Mouse (Mus musculus) embryonic fibroblast, embryonic 13.5 days (primary cell): ENCODE data around the gene Arl4d. TPM values are rescaled to one million over a fixed set of nuclear protein-coding genes. Genes with fewer than 3 reads are reported as not detected.

Experiments used
- H3K27ac ChIP-seq: 2 replicates; pipeline ENCODE4 v1.5.1; 2012; ENCODE audit warnings: low read length, control low read depth, inconsistent platforms; ENCODE audit not compliant: insufficient read depth
- H3K4me1 ChIP-seq: 2 replicates; pipeline ENCODE4 v1.6.1; 2011; ENCODE audit warnings: low read length; ENCODE audit not compliant: control insufficient read depth, insufficient read depth
- H3K4me3 ChIP-seq: 2 replicates; pipeline ENCODE4 v1.5.1; 2011; ENCODE audit warnings: mild to moderate bottlenecking, control low read depth, low read length; ENCODE audit not compliant: insufficient read depth
- CTCF ChIP-seq: IDR thresholded peaks from 2 replicates; pipeline ENCODE4 v1.5.1; 2011; ENCODE audit warnings: mild to moderate bottlenecking, control low read depth, low read length, moderate library complexity, borderline replicate concordance; ENCODE audit not compliant: insufficient read depth
- POLR2A ChIP-seq: IDR thresholded peaks from 2 replicates; pipeline ENCODE4 v1.6.1; 2011; ENCODE audit warnings: low read depth, mild to moderate bottlenecking, control low read depth, low read length, moderate library complexity
- polyA plus RNA-seq: library from polyadenylated mRNA; stranded (reverse); fragments of >200 nt; gene quantifications from 2 replicates; pipeline ENCODE4 v1.2.4, GENCODE M21; 2011; ENCODE audit warnings: low read depth; ENCODE audit not compliant: missing spikeins, insufficient read length

The Arl4d gene
- polyA plus RNA-seq, 1 experiment = 6.5 TPM

- TF ChIP-seq POLR2A (no peak), CTCF (no peak)
- no peaks in the 10 kb centered on the region for H3K4me1 ChIP-seq
- H3K4me3 ChIP-seq = no peak overlapping the region
- H3K27ac ChIP-seq = no peak overlapping the region
Observed at GRCm38 (mm10) chr11:101663229-101664027, 1.9 kb upstream of the Arl4d start.

- peak overlapping the region; percentile 60 for H3K4me3 ChIP-seq
- peak overlapping the region; percentile 17; the same call in 1 of the 2 replicates for H3K27ac ChIP-seq
- no peaks in the 10 kb centered on the region for H3K4me1 ChIP-seq
- TF ChIP-seq POLR2A = no peak
- TF ChIP-seq CTCF = no peak
Observed at GRCm38 (mm10) chr11:101665636-101665992, 273 bp downstream of the Arl4d start.

GRCm38 (mm10) chr11:101666626-101667345 lies 1.4 kb downstream of the Arl4d start:
- TF ChIP-seq CTCF = no peak
- TF ChIP-seq POLR2A = no peak
- H3K4me3 ChIP-seq = no peak overlapping the region
- no peaks in the 10 kb centered on the region for H3K4me1 ChIP-seq
- no peak overlapping the region for H3K27ac ChIP-seq

- no peak overlapping the region for H3K4me3 ChIP-seq
- H3K4me1 ChIP-seq = no peaks in the 10 kb centered on the region
- no peak for TF ChIP-seq CTCF
- TF ChIP-seq POLR2A = no peak
- no peak overlapping the region for H3K27ac ChIP-seq
Observed at GRCm38 (mm10) chr11:101667871-101668532, 2.7 kb downstream of the Arl4d start.

- Histone ChIP-seq H3K27ac (no peak overlapping the region), H3K4me3 (no peak overlapping the region), H3K4me1 (no peaks in the 10 kb centered on the region)
- TF ChIP-seq CTCF (no peak), POLR2A (no peak)
Observed at GRCm38 (mm10) chr11:101668546-101669261, 3.4 kb downstream of the Arl4d start.

- Histone ChIP-seq H3K4me3 (no peak overlapping the region), H3K4me1 (no peaks in the 10 kb centered on the region), H3K27ac (no peak overlapping the region)
- TF ChIP-seq POLR2A (no peak), CTCF (no peak)
Observed at GRCm38 (mm10) chr11:101670334-101670733, 5.0 kb downstream of the Arl4d start.

- Histone ChIP-seq H3K4me3 (no peak overlapping the region), H3K27ac (no peak overlapping the region), H3K4me1 (no peaks in the 10 kb centered on the region)
- TF ChIP-seq POLR2A = no peak
- TF ChIP-seq CTCF = no peak
Observed at GRCm38 (mm10) chr11:101671255-101671654, 5.9 kb downstream of the Arl4d start.

GRCm38 (mm10) chr11:101673010-101673642 lies 7.8 kb downstream of the Arl4d start:
- Histone ChIP-seq H3K27ac (no peak overlapping the region), H3K4me1 (no peaks in the 10 kb centered on the region), H3K4me3 (no peak overlapping the region)
- TF ChIP-seq CTCF = no peak
- TF ChIP-seq POLR2A = no peak

GRCm38 (mm10) chr11:101674106-101674505 lies 8.8 kb downstream of the Arl4d start:
- Histone ChIP-seq H3K27ac (no peak overlapping the region), H3K4me1 (no peaks in the 10 kb centered on the region), H3K4me3 (no peak overlapping the region)
- TF ChIP-seq POLR2A (no peak), CTCF (no peak)

GRCm38 (mm10) chr11:101675349-101675748 lies 10.0 kb downstream of the Arl4d start:
- H3K4me3 ChIP-seq = no peak overlapping the region
- H3K4me1 ChIP-seq = no peaks in the 10 kb centered on the region
- H3K27ac ChIP-seq = no peak overlapping the region
- no peak for TF ChIP-seq POLR2A
- no peak for TF ChIP-seq CTCF
